Mouse (Mus musculus) brain, embryonic 14.5 days (tissue): Measurements from ENCODE around the gene Nusap1.

Experiments used
- CTCF ChIP-seq: fragments of 200-500 bp; IDR thresholded peaks from 2 replicates; pipeline ENCODE4 v1.5.1; 2012; ENCODE audit warnings: inconsistent platforms, mild to moderate bottlenecking, moderate library complexity, borderline replicate concordance; ENCODE audit not compliant: insufficient read depth, insufficient read length; ENCODE audit errors: extremely low read depth
- POLR2A ChIP-seq: fragments of 200-500 bp; IDR thresholded peaks from 2 replicates; pipeline ENCODE4 v1.6.1; 2012; ENCODE audit warnings: mild to moderate bottlenecking, inconsistent platforms, borderline replicate concordance; ENCODE audit not compliant: poor library complexity, insufficient read depth, insufficient read length, severe bottlenecking; ENCODE audit errors: extremely low read depth

GRCm38 (mm10) chr2:119572471-119572870 is 45.6 kb upstream of the Nusap1 start:
- TF ChIP-seq CTCF (no peak), POLR2A (no peak)
